Mouse (Mus musculus): Measurements from ENCODE around the gene Mtif3. TPM values are rescaled to one million over a fixed set of nuclear protein-coding genes. Genes with fewer than 3 reads are reported as not detected.

Gene Mtif3
- 39.6 TPM for polyA plus RNA-seq (2021)

GRCm38 (mm10) chr5:146963118-146963936, at the start of gene Mtif3:
Gene Mtif3 (minus strand): TSS chr5:146963800.
- DNase-seq (ENCODE audit: low read depth, low spot score) (no peak), ATAC-seq (peak; percentile 57)
- CTCF ChIA-PET = interaction anchor here (1.2 to 1.9 kb wide), 3 partner anchors 20 to 335 kb away, joined by 3 to 5 read pairs (median 3); no protein-coding TSS in a partner anchor
- no peaks in the 10 kb centered on the region for H3K27me3 ChIP-seq
- in situ Hi-C loops (cut with MboI; ENCODE audit: low pct_unique_long_range_greater_than_20kb) = no loop called here
- TF ChIP-seq CTCF (IDR thresholded peaks at IDR 0.05) = no peak
- POLR2A ChIA-PET = interaction anchor here (0.9 kb wide), 1 partner anchor 10 kb away, joined by 4 read pairs; no protein-coding TSS in a partner anchor

GRCm38 (mm10) chr5:147011333-147011732, 47.7 kb upstream of the Mtif3 start:
- DNase-seq (ENCODE audit: low read depth, low spot score) (peak; percentile 77), ATAC-seq (peak; percentile 58)
- H3K27me3 ChIP-seq = no peaks in the 10 kb centered on the region
- ChIA-PET CTCF (no interaction called here), POLR2A (no interaction called here)
- TF ChIP-seq CTCF (IDR thresholded peaks at IDR 0.05) = no peak
- in situ Hi-C loops (cut with MboI; ENCODE audit: low pct_unique_long_range_greater_than_20kb) = no loop called here

GRCm38 (mm10) chr5:147003303-147003702, 39.7 kb upstream of the Mtif3 start:
- ChIA-PET POLR2A (interaction anchor here (0.6 kb wide), 3 partner anchors 25 to 448 kb away, joined by 3 to 5 read pairs (median 5); no protein-coding TSS in a partner anchor), CTCF (interaction anchor here (1.6 kb wide), 1 partner anchor 12 kb away, joined by 4 read pairs; no protein-coding TSS in a partner anchor)
- TF ChIP-seq CTCF (IDR thresholded peaks at IDR 0.05) = no peak
- no peaks in the 10 kb centered on the region for H3K27me3 ChIP-seq
- in situ Hi-C loops (cut with MboI; ENCODE audit: low pct_unique_long_range_greater_than_20kb) = no loop called here
- DNase-seq (ENCODE audit: low read depth, low spot score) = no peak
- ATAC-seq = no peak

- H3K27me3 ChIP-seq = no peaks in the 10 kb centered on the region
- no peak for TF ChIP-seq CTCF (IDR thresholded peaks at IDR 0.05)
- no peak for ATAC-seq
- in situ Hi-C loops (cut with MboI; ENCODE audit: low pct_unique_long_range_greater_than_20kb) = no loop called here
- CTCF ChIA-PET = interaction anchor here (1.1 to 1.3 kb wide), 2 partner anchors 8 to 9 kb away, joined by 3 to 4 read pairs; no protein-coding TSS in a partner anchor
- POLR2A ChIA-PET = no interaction called here
- DNase-seq (ENCODE audit: low read depth, low spot score) = no peak
Measured at GRCm38 (mm10) chr5:147001312-147001711, 37.7 kb upstream of the Mtif3 start.

GRCm38 (mm10) chr5:146998802-146999201, 35.2 kb upstream of the Mtif3 start:
- ATAC-seq = no peak
- TF ChIP-seq CTCF (IDR thresholded peaks at IDR 0.05) = no peak
- CTCF ChIA-PET = no interaction called here
- H3K27me3 ChIP-seq = no peaks in the 10 kb centered on the region
- DNase-seq (ENCODE audit: low read depth, low spot score) = no peak
- POLR2A ChIA-PET = no interaction called here
- in situ Hi-C loops (cut with MboI; ENCODE audit: low pct_unique_long_range_greater_than_20kb) = no loop called here

GRCm38 (mm10) chr5:146996812-146997211, 33.2 kb upstream of the Mtif3 start:
- TF ChIP-seq CTCF (IDR thresholded peaks at IDR 0.05) = no peak
- no peak for DNase-seq (ENCODE audit: low read depth, low spot score)
- in situ Hi-C loops (cut with MboI; ENCODE audit: low pct_unique_long_range_greater_than_20kb) = no loop called here
- CTCF ChIA-PET = no interaction called here
- POLR2A ChIA-PET = no interaction called here
- H3K27me3 ChIP-seq = no peaks in the 10 kb centered on the region
- no peak for ATAC-seq

GRCm38 (mm10) chr5:146994973-146995372, 31.4 kb upstream of the Mtif3 start:
- TF ChIP-seq CTCF (IDR thresholded peaks at IDR 0.05) = no peak
- DNase-seq (ENCODE audit: low read depth, low spot score) = no peak
- POLR2A ChIA-PET = no interaction called here
- no peaks in the 10 kb centered on the region for H3K27me3 ChIP-seq
- CTCF ChIA-PET = no interaction called here
- in situ Hi-C loops (cut with MboI; ENCODE audit: low pct_unique_long_range_greater_than_20kb) = no loop called here
- no peak for ATAC-seq

- no peaks in the 10 kb centered on the region for H3K27me3 ChIP-seq
- DNase-seq (ENCODE audit: low read depth, low spot score) = peak; percentile 73
- peak; percentile 83 for ATAC-seq
- ChIA-PET POLR2A (no interaction called here), CTCF (interaction anchor here (1.2 to 2.6 kb wide), 3 partner anchors 8 to 24 kb away, joined by 3 to 11 read pairs (median 4); no protein-coding TSS in a partner anchor)
- in situ Hi-C loops (cut with MboI; ENCODE audit: low pct_unique_long_range_greater_than_20kb) = no loop called here
- TF ChIP-seq CTCF (IDR thresholded peaks at IDR 0.05) = no peak
Measured at GRCm38 (mm10) chr5:146993509-146993908, 29.9 kb upstream of the Mtif3 start.

- no peak for ATAC-seq
- POLR2A ChIA-PET = no interaction called here
- TF ChIP-seq CTCF (IDR thresholded peaks at IDR 0.05) = no peak
- no peak for DNase-seq (ENCODE audit: low read depth, low spot score)
- CTCF ChIA-PET = no interaction called here
- in situ Hi-C loops (cut with MboI; ENCODE audit: low pct_unique_long_range_greater_than_20kb) = no loop called here
- H3K27me3 ChIP-seq = no peaks in the 10 kb centered on the region
Measured at GRCm38 (mm10) chr5:146989051-146989450, 25.5 kb upstream of the Mtif3 start.

GRCm38 (mm10) chr5:146987588-146987987, 24.0 kb upstream of the Mtif3 start:
- in situ Hi-C loops (cut with MboI; ENCODE audit: low pct_unique_long_range_greater_than_20kb) = no loop called here
- no peak for TF ChIP-seq CTCF (IDR thresholded peaks at IDR 0.05)
- no peak for DNase-seq (ENCODE audit: low read depth, low spot score)
- no peaks in the 10 kb centered on the region for H3K27me3 ChIP-seq
- CTCF ChIA-PET = no interaction called here
- no peak for ATAC-seq
- POLR2A ChIA-PET = interaction anchor here (0.5 kb wide), 1 partner anchor 449 kb away, joined by 3 read pairs; no protein-coding TSS in a partner anchor

GRCm38 (mm10) chr5:146985725-146986433, 22.3 kb upstream of the Mtif3 start:
- no peaks in the 10 kb centered on the region for H3K27me3 ChIP-seq
- ChIA-PET CTCF (interaction anchor here (1.0 to 2.3 kb wide), 4 partner anchors 19 to 247 kb away, joined by 3 to 11 read pairs (median 3); no protein-coding TSS in a partner anchor), POLR2A (no interaction called here)
- DNase-seq (ENCODE audit: low read depth, low spot score) (no peak), ATAC-seq (no peak)
- in situ Hi-C loops (cut with MboI; ENCODE audit: low pct_unique_long_range_greater_than_20kb) = no loop called here
- no peak for TF ChIP-seq CTCF (IDR thresholded peaks at IDR 0.05)

Data from Patski (cell line).